ENCODE assay signal across 23 mouse cellular contexts in the genomic region with DNA sequence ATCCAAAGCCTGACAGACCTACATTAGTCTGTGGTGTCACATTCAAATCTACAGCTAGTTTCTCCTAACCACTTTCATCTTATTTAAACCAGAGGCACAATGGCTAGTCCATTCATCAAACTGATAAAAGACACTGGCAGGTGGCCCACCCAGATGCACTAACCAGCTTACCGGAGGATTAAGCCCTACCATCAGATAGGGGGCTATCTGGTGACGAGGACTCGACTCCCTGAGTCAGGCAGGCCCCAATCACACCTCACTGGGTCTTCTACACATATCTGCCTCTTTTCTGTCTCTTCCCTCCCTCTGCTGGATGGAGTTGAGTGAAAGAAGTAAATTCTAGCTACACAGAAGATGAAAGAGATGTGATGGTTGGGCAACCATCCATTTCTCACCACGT. TPM values are rescaled to one million over a fixed set of nuclear protein-coding genes. Genes with fewer than 3 reads are reported as not detected.
A peak's percentile ranks its signal among the peaks of the same experiment; 100 is the strongest.
DNase-seq lines count a peak whose midpoint lies in the region; ATAC-seq and TF ChIP-seq lines count a peak whose summit lies in the region.
"Had no signal": no experiment of that assay in that cellular context is flagged by ENCODE, and none has a peak within 500 bp of the region (broad histone marks: within the 10 kb centered on the region; RNA-seq: fewer than 3 reads in every experiment).

No protein-coding gene starts in this region.

- H3K27ac ChIP-seq in forebrain, embryonic 14.5 days (ENCODE audit: low read depth, low read length): no peak overlapping the region
- H3K27ac ChIP-seq in forebrain, embryonic 16.5 days (ENCODE audit: low read length): no peak overlapping the region
- H3K27ac ChIP-seq in midbrain, embryonic 10.5 days (replicated peaks): peak overlapping the region; percentile 33; the same call in 1 of the 2 replicates
- no peak overlapping the region for H3K27ac ChIP-seq in midbrain, postnatal 0 days (ENCODE audit: low read depth, low read length)
- H3K27ac ChIP-seq: embryonic facial prominence, embryonic 12.5 days; kidney, postnatal 0 days; liver, embryonic 14.5 days; lung, embryonic 15.5 days had no signal

- no peak for TF ChIP-seq CTCF in brain, embryonic 14.5 days (IDR thresholded peaks at IDR 0.05; ENCODE audit: borderline replicate concordance, extremely low read depth, insufficient read depth, insufficient read length)
- TF ChIP-seq CTCF in midbrain, postnatal 0 days (IDR thresholded peaks at IDR 0.05): 0 out of 2 replicates have a peak, but pooled peaks have one; percentile 24

- H3K9ac ChIP-seq in forebrain, embryonic 14.5 days (ENCODE audit: low read length): no peak overlapping the region
- no peak overlapping the region for H3K9ac ChIP-seq in forebrain, embryonic 16.5 days (replicated peaks; ENCODE audit: low read depth, low read length)
- H3K9ac ChIP-seq in midbrain, postnatal 0 days (replicated peaks; ENCODE audit: low read length, poor library complexity, severe bottlenecking): no peak overlapping the region
- H3K9ac ChIP-seq: embryonic facial prominence, embryonic 12.5 days; liver, embryonic 14.5 days; lung, embryonic 15.5 days had no signal

- H3K27me3 ChIP-seq in forebrain, embryonic 14.5 days (replicated peaks; ENCODE audit: control insufficient read depth, insufficient read depth, low read length): no peaks in the 10 kb centered on the region
- no peaks in the 10 kb centered on the region for H3K27me3 ChIP-seq in forebrain, embryonic 16.5 days (replicated peaks; ENCODE audit: control insufficient read depth, insufficient read depth, low read length)
- H3K27me3 ChIP-seq in midbrain, embryonic 10.5 days (ENCODE audit: low read depth, poor library complexity, severe bottlenecking): no peaks in the 10 kb centered on the region
- no peaks in the 10 kb centered on the region for H3K27me3 ChIP-seq in midbrain, postnatal 0 days (ENCODE audit: insufficient read depth, low read length)
- H3K27me3 ChIP-seq: CH12.LX; embryonic facial prominence, embryonic 12.5 days; lung, embryonic 15.5 days had no signal

- peaks cover 19% of the 10 kb centered on the region for H3K4me1 ChIP-seq in forebrain, embryonic 14.5 days (ENCODE audit: control insufficient read depth, insufficient read depth, low read length)
- peaks cover 25% of the 10 kb centered on the region for H3K4me1 ChIP-seq in forebrain, embryonic 16.5 days (replicated peaks; ENCODE audit: control insufficient read depth, insufficient read depth, low read length)
- peaks cover 44% of the 10 kb centered on the region for H3K4me1 ChIP-seq in midbrain, embryonic 10.5 days
- peaks cover 13% of the 10 kb centered on the region for H3K4me1 ChIP-seq in midbrain, postnatal 0 days (ENCODE audit: insufficient read depth, low read length)
- H3K4me1 ChIP-seq: embryonic facial prominence, embryonic 12.5 days; lung, embryonic 15.5 days had no signal

- no peak for TF ChIP-seq POLR2A in brain, embryonic 14.5 days (IDR thresholded peaks at IDR 0.05; ENCODE audit: borderline replicate concordance, extremely low read depth, insufficient read depth, insufficient read length, poor library complexity, severe bottlenecking)

- no peak overlapping the region for H3K4me3 ChIP-seq in forebrain, embryonic 14.5 days (ENCODE audit: low read depth, low read length)
- no peak overlapping the region for H3K4me3 ChIP-seq in forebrain, embryonic 16.5 days (replicated peaks; ENCODE audit: low read length)
- H3K4me3 ChIP-seq in midbrain, embryonic 10.5 days: no peak overlapping the region
- H3K4me3 ChIP-seq in midbrain, postnatal 0 days (ENCODE audit: low read depth, low read length): no peak overlapping the region
- H3K4me3 ChIP-seq: embryonic facial prominence, embryonic 12.5 days; erythroblast, embryonic 14.5 days; lung, embryonic 15.5 days had no signal

- H3K9me3 ChIP-seq in forebrain, embryonic 14.5 days (replicated peaks; ENCODE audit: control insufficient read depth, low read length): no peaks in the 10 kb centered on the region
- no peaks in the 10 kb centered on the region for H3K9me3 ChIP-seq in forebrain, embryonic 16.5 days (ENCODE audit: control insufficient read depth, low read length)
- H3K9me3 ChIP-seq in midbrain, embryonic 10.5 days (replicated peaks): no peaks in the 10 kb centered on the region
- no peaks in the 10 kb centered on the region for H3K9me3 ChIP-seq in midbrain, postnatal 0 days (ENCODE audit: low read length)
- H3K9me3 ChIP-seq: embryonic facial prominence, embryonic 12.5 days; lung, embryonic 15.5 days had no signal

- DNase-seq in forebrain, embryonic 14.5 days (ENCODE audit: low spot score): no peak
- DNase-seq in brain, embryonic 14.5 days (ENCODE audit: low read depth): peak; percentile 31
- DNase-seq in midbrain, embryonic 10.5 days (ENCODE audit: low spot score): no peak
- DNase-seq in midbrain, postnatal 0 days (ENCODE audit: low spot score): no peak
- DNase-seq in layer of hippocampus, adult 9-10 months (ENCODE audit: low spot score): no peak
- DNase-seq in adrenal gland, adult 8-10 months: no peak
- DNase-seq: adrenal gland, postnatal 36 days; cerebellum, adult 2 months; gastrocnemius, postnatal 36 days; kidney, adult 11 months; layer of hippocampus, postnatal 36 days; lung, postnatal 4 days; right cerebral cortex, adult 18-20 months; thymus, postnatal 25 days had no signal

- peaks cover 7% of the 10 kb centered on the region; the same call in 1 of the 2 replicates for H3K36me3 ChIP-seq in forebrain, embryonic 14.5 days (ENCODE audit: control insufficient read depth, insufficient read depth, low read length)
- H3K36me3 ChIP-seq in forebrain, embryonic 16.5 days (ENCODE audit: control insufficient read depth, insufficient read depth): no peaks in the 10 kb centered on the region
- H3K36me3 ChIP-seq in midbrain, embryonic 10.5 days: peaks cover 43% of the 10 kb centered on the region
- no peaks in the 10 kb centered on the region for H3K36me3 ChIP-seq in midbrain, postnatal 0 days (ENCODE audit: insufficient read depth, low read length)
- H3K36me3 ChIP-seq: embryonic facial prominence, embryonic 12.5 days; lung, embryonic 15.5 days had no signal

- 18% methylated on average over 4 of the region's 4 CpGs for WGBS in forebrain, embryonic 14.5 days
- 17% methylated on average over 4 of the region's 4 CpGs for WGBS in forebrain, embryonic 16.5 days
- WGBS in midbrain, embryonic 10.5 days: 12% methylated on average over 4 of the region's 4 CpGs
- WGBS in midbrain, postnatal 0 days: 16% methylated on average over 4 of the region's 4 CpGs

- no peak overlapping the region for H3K4me2 ChIP-seq in forebrain, embryonic 14.5 days (ENCODE audit: low read length)
- no peak overlapping the region for H3K4me2 ChIP-seq in forebrain, embryonic 16.5 days (ENCODE audit: low read length)
- no peak overlapping the region for H3K4me2 ChIP-seq in midbrain, postnatal 0 days (ENCODE audit: low read depth, low read length, poor library complexity, severe bottlenecking)
- H3K4me2 ChIP-seq: embryonic facial prominence, embryonic 12.5 days; lung, embryonic 15.5 days had no signal

- 0 out of 2 replicates have a peak, but pooled peaks have one; percentile 20 for ATAC-seq in forebrain, embryonic 14.5 days
- no peak for ATAC-seq in forebrain, embryonic 16.5 days
- ATAC-seq in midbrain, postnatal 0 days (ENCODE audit: low FRiP score): no peak

RNA-seq across cellular contexts. Expression of gene Tox3, which starts 24.3 kb away (rescaled TPM):
- 18.8 and 20.2 TPM in 2 replicates for polyA plus RNA-seq in forebrain, embryonic 14.5 days (2014; fragmentation: Nextera tagmentation; extraction: Ambion mirVana)
- polyA plus RNA-seq in forebrain, embryonic 16.5 days (2015; fragmentation: Nextera tagmentation; extraction: Ambion mirVana): 16.7 and 21.2 TPM in 2 replicates
- 88.1 and 90.0 TPM in 2 replicates for polyA plus RNA-seq in brain, embryonic 14.5 days (2012; rRNA removed)
- polyA plus RNA-seq in midbrain, embryonic 10.5 days (2016; fragmentation: Nextera tagmentation; extraction: Ambion mirVana): 14.8 and 19.1 TPM in 2 replicates
- 38.0 and 46.1 TPM in 2 replicates for total RNA-seq in midbrain, postnatal 0 days (2014; rRNA removed)
- polyA plus RNA-seq in midbrain, postnatal 0 days (2015; fragmentation: Nextera tagmentation; extraction: Ambion mirVana): 27.9 and 31.0 TPM in 2 replicates
- 1 to 10 TPM; 3.2 to 6.2 (median 5.4) TPM for total RNA-seq in adrenal gland, adult 8-10 months (2022)
- total RNA-seq: CH12.LX; common myeloid progenitor, adult 5-6 weeks; MEL had no signal
- polyA plus RNA-seq: erythroblast, embryonic 14.5 days had no signal
